Mouse (Mus musculus) brown adipose tissue, adult 24 weeks (tissue): ENCODE results near the gene Slc25a19. TPM values are rescaled to one million over a fixed set of nuclear protein-coding genes. Genes with fewer than 3 reads are reported as not detected.

Experiments
- H3K27ac ChIP-seq: fragments of 200-500 bp; replicated peaks from 2 replicates; pipeline ENCODE4 v1.5.1; 2012; ENCODE audit warnings: low read depth, mild to moderate bottlenecking, low read length
- H3K4me1 ChIP-seq: fragments of 200-500 bp; 2 replicates; pipeline ENCODE4 v1.6.1; 2012; ENCODE audit warnings: low read length, mixed read lengths; ENCODE audit not compliant: control insufficient read depth, insufficient read depth, insufficient read length
- H3K4me3 ChIP-seq: fragments of 200-500 bp; 2 replicates; pipeline ENCODE4 v1.5.1; 2012; ENCODE audit warnings: low read depth, mild to moderate bottlenecking, low read length, moderate library complexity; ENCODE audit not compliant: insufficient read depth
- polyA plus RNA-seq: library from polyadenylated mRNA; stranded (reverse); fragments of >200 nt; gene quantifications from 2 replicates; pipeline ENCODE4 v1.2.4, GENCODE M21; 2012; ENCODE audit not compliant: missing spikeins, insufficient read depth, insufficient read length

Gene Slc25a19
- polyA plus RNA-seq, 1 experiment = 392 TPM

DNA sequence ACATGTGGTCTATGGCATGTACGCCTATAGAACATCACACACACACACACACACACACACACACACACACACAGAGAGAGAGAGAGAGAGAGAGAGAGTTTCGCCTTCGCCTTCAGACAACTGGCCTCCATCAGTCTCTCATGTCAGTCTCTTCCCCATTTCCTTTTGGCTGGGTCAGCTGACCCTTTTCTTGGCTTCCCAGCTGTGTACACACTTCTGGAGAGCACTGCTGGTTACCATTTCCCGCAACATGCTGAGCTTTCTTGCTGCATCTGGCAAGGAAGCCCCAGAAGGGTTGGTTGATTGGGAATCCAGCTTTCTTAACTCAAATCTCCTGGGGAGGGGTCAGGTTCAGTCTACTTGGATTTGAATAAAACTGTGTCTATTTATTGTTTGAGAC lies 6.0 kb upstream of the Slc25a19 start:
- Histone ChIP-seq H3K27ac (0 out of 2 replicates have a peak overlapping the region, but pooled peaks have one; percentile 8), H3K4me3 (no peak overlapping the region), H3K4me1 (no peaks in the 10 kb centered on the region)

DNA sequence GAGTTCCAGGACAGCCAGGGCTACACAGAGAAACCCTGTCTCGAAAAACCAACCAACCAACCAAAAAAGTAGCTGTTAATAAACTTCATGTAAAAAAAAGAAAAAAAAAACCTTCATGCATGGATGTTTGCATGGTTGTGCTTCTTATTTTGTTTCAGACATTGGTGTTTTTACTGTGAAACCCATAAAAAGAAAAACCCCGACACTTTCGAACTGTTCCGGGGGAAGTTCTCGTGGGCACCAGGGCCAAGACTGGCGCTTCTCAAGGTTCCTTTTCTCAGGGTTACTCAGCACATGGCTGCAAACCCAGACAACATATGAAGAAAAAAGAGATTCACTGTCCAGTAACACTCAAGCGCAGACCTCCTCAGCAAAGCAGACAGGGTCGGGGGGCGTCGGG lies 4.8 kb upstream of the Slc25a19 start:
- Histone ChIP-seq H3K27ac (no peak overlapping the region), H3K4me3 (no peak overlapping the region), H3K4me1 (no peaks in the 10 kb centered on the region)

DNA sequence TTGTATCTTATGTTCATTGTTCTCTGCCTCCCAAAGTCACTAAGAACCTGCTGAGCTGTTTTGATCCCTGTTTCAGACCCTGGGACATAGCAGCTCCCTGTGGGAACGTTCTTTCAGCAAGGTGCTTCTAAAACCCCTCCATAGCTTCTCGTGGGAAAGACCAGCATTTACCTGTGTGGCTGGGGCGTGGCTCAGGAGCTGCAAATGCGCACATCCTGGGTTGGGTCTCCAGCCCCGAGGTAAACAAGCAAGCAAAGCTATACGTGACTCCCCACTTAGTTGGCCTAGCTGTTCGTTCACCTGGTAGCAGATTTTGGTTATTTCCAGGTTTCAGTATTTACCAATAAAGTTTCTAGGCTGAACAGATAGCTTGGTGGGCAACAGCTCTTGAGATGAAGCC lies 4.2 kb upstream of the Slc25a19 start:
- Histone ChIP-seq H3K4me1 (no peaks in the 10 kb centered on the region), H3K4me3 (no peak overlapping the region), H3K27ac (no peak overlapping the region)

DNA sequence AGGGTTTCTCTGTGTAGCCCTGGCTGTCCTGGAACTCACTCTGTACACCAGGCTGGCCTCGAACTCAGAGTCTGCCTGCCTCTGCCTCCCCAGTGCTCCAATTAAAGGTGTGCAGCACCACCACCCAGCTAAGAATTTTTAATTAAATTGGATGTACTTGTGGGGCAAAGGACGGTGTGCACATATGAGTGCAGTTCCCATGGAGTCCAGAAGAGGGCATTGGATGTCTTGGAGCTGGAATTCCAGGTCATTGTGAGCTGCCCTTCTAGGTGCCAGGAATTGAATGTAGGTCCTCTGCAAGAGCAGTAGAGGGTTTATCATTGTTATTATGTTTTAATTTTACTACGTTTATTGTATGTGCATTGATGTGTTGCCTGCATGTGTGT lies 3.4 kb upstream of the Slc25a19 start:
- H3K4me3 ChIP-seq = no peak overlapping the region
- peak overlapping the region; percentile 38 for H3K27ac ChIP-seq
- H3K4me1 ChIP-seq = no peaks in the 10 kb centered on the region

DNA sequence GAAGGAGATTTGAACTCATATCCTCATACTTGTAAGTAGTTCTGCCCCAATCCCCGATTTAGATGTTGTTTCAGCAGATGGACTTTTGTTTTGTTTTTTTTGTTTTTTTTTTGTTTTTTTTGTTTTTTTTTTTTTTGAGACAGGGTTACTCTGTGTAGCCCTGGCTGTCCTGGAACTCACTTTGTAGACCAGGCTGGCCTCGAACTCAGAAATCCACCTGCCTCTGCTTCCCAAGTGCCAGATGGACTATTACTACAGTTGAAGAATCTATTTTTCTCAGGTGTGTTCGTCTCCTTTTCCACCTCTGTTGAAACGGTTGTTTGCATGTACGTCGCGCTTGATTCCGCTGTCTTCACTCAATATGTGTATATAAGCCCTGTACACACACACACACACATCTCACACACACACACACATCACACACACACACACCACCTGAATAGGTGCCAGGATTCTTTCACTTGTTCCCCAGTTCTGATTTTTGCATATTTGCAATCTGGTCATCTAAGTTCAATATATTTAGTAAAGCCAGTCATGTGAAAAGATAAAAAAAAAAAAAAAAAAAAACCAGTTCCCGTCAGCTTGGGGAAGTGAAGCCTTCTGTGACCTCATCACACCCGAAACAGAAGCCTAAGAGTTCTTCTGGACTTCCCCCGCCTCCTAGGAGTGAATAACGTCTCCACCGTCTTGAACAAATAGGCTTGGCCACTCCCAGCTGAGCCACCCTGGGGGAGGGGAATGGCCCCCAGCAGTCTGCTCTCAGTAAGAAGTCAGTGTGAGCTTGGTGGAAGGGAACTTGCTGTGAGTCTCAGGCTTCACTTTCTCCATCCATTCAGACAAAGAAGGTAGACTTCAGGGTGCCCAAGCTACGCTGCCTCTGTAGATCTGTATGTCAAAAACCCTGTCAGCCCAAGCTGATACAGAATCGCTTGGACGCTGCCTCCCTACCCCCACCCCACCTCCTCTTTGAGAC lies 2.7 kb upstream of the Slc25a19 start:
- Histone ChIP-seq H3K4me3 (no peak overlapping the region), H3K4me1 (no peaks in the 10 kb centered on the region), H3K27ac (peak overlapping the region; percentile 66)

DNA sequence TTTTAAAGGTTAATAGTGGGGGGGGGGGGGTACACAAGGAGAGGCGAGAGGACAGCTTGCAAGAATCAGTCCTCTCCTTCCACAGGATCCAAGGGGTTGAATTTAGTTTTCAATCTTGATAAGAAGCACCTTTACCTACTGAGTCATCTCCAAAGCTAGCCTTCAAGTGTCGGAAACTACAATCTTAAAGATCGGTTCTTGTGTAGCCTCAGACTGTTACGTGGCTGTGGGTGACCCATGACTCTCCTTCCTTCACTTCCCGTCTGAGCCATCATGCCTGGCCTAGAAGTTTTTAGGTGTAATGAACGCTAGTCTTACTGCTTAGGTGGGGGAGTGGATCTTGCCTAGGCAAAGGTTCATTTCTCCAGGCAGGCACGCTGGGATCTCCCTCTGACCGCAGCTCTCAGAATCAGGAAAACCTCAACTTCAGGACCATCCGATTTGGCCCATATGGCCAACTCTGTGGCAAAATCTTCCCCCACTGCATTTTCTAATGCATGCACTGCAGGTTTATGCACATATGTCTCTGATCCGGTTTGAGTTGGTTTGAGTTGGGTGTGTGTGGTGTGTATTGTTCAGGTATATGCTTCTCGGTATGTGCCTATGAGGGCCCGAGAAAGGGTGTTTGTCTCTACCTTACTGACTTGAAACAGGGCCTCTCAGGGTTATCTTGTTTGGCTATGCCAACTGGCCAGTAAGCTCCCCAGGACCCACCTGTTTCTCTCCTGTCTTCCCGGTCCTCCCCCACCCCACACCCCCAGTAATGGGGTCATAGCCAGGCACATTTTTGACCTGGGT lies 1.8 kb upstream of the Slc25a19 start:
- no peak overlapping the region for H3K4me3 ChIP-seq
- H3K4me1 ChIP-seq = no peaks in the 10 kb centered on the region
- no peak overlapping the region for H3K27ac ChIP-seq

DNA sequence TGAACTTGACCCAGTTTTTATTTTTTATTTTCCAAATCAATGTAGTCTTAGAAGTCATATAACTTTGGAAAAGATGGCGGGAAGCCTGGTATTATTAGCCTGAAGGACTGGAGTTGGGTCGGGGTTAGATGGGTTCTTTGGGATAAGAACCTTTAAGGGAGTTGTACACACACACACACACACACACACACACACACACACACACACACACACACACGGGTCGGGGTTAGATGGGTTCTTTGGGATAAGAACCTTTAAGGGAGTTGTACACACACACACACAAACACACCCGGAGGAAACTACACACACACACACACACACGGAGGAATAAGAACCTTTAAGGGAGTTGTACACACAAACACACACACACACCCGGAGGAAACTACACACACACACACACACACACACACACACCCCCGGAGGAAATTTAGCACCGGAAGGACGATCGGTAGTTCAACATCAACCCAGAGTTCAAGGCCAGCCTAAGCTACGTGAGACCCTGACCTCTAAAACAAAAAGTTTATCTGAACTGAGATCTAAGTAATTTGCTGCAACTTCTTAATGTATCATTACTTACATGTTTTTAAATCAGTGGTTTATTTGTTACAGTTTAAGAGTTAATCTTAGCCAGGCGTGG lies 488 bp upstream of the Slc25a19 start:
- Histone ChIP-seq H3K27ac (peak overlapping the region; percentile 39), H3K4me3 (peak overlapping the region; percentile 27), H3K4me1 (no peaks in the 10 kb centered on the region)

DNA sequence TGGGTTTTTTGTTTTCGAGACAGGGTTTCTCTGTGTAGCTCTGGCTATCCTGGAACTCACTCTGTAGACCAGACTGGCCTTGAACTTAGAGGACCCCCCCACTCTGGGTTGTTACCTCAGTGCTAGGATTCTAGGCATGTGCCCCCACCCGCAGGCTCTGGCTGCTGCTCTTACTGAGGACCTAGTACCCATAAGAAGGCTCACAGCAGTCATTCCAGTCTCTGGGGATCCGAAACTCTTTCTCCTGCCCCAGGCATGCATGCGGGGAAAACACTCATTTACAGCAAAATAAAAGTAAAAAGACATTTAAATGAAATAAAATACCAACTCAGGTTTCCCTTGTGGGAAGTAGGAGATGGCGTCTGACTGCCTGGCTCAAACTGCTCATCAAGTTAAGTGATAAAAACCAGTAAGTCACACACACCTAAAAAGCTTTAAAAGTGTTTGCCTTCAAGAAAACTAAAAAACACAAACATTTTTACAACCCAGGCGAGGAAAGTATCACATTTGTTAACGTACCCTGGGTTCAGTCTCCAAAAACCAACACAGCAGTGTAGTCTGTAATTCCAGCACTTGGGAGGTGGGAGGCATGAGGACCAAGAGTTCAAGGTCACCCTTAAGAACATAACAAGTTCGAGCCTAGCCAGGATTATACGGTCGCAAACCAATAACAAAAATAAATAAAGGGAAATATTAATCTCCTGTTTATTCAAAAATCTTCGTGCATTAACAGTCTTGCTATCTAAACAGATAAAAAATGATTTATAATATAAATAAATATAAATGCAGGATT lies 1.1 kb downstream of the Slc25a19 start:
- Histone ChIP-seq H3K4me3 (peak overlapping the region; percentile 76), H3K27ac (peak overlapping the region; percentile 92), H3K4me1 (no peaks in the 10 kb centered on the region)

DNA sequence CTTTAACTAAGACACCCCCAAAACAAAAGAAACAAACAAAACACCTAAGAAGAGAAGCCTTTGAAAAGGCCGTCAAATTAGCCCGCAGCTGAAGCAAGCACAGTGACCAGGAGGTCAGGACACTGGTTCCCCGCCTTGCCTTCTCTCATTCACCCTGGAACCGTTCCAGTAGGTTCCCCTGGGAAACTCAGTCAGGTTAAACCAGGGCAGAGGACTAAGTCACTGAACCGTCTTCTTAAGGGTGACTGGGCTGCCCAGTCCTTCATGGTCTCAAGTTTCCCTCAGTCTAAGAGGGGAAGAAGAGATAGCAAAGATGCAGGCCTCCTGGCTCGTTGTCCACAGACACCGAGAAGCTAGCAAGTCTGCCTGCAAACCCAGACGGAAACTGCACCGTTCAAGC lies 2.2 kb downstream of the Slc25a19 start:
- H3K4me1 ChIP-seq = no peaks in the 10 kb centered on the region
- peak overlapping the region; percentile 76 for H3K4me3 ChIP-seq
- peak overlapping the region; percentile 93 for H3K27ac ChIP-seq

DNA sequence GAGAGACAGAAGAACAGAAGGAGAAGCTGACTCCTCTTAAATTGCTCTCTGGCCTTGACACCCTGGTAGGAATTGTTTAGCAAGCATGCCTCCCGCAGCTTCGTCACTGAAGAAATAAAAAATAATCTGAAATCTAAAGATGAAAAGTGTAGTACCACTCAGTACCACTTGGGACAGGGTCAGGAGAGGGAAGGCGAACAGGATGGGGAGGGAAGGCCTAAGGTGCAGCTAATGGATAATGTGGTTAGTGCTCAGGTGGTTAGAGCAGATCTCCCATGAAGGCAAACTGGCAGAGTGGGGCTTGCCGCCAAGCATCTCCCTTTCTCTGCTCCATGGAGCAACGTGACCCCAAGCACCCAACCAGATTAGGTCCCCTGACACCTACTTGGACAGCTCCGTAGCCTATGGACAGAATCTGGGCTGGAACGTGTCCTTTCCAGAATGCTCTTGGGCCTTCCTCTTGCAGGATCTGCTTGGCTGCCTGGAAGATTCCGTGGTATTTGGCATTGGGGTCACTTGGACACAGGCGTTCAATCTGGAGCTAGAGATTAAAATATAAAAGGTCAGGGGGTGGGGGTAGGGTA lies 4.5 kb downstream of the Slc25a19 start:
- H3K27ac ChIP-seq = peak overlapping the region; percentile 89
- no peaks in the 10 kb centered on the region; the same call in 1 of the 2 replicates for H3K4me1 ChIP-seq
- H3K4me3 ChIP-seq = no peak overlapping the region

DNA sequence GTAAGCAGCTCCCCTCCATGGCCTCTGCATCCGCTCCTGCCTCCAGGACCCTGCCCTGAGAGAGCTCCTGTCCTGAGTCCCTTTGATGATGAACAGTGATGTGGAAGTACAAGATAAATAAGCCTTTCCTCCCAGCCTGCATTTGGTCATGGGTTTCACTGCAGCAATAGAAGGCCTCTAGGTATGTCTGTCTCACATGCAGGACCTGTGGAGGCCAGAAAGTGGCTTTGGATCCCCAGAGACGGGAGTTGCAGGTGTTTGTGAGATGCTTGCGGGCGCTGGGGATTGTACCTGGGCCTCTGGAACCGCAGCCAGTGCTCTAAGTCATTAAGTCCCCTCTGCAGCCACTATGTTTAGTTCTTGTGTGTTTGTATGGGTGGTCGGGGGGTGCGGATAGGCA lies 8.1 kb downstream of the Slc25a19 start:
- Histone ChIP-seq H3K4me1 (peaks cover 9% of the 10 kb centered on the region), H3K4me3 (no peak overlapping the region), H3K27ac (peak overlapping the region; percentile 46; the same call in 1 of the 2 replicates)

DNA sequence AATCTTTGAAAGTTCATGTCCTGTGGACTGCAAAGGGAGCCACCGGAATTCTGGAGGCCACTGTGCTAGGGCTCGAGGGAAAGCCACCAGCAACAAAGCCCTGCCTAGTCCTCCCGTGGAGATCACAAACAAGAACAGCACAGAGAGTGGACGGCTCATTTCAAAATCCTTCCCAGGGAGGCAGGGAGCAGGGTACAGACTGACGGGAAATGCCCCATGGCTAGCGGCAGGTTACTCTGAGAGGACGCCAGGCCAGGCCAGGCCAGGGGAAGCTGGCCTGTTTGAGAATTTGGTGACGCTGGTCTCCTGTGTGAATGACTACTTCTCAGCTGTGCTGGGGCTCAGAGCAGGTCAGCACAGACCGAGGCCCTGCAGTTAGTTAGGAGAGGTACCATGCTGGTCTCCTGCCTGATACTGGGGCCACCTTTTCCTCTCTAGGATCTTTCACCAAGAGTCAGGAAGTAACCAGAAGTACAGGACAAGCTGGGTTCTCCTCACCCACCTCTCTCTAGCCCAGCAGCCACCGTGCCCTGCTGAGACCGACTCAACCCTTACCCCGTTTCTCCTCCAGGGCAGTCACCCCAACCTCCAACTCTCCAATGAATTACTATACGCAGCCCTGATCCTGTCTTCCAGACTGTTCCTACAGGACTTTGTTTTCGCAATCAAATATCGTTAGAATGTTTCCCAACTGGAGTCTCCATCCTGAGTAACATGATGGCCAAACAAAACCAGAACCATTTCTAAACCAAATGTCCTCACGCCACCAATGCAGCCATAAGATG lies 9.2 kb downstream of the Slc25a19 start:
- Histone ChIP-seq H3K4me3 (no peak overlapping the region), H3K27ac (peak overlapping the region; percentile 97), H3K4me1 (peaks cover 15% of the 10 kb centered on the region)

DNA sequence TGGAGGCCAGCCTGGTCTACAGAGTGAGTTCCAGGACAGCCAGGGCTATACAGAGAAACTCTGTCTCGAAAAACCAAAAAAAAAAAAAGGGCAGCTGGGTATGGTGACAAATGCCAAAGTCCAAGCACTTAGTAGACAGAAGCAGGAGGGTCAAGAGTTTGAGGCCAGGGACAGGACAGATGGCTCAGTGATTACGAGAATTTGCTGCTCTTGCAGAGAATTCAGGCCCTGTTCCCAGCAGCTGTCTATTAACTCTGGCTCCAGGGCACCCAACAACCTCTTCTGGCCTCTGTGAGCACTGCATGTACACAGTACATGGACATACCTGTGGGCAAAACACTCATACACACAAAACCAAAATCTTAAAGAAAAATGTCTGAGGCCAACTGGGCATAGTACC lies 10.1 kb downstream of the Slc25a19 start:
- H3K4me3 ChIP-seq = no peak overlapping the region

More for the DNA sequence above, 10.1 kb downstream of the Slc25a19 start:
- Histone ChIP-seq H3K4me1 (peaks cover 15% of the 10 kb centered on the region), H3K27ac (peak overlapping the region; percentile 97)
